ENCODE assay signal across 17 mouse cellular contexts in the genomic region with DNA sequence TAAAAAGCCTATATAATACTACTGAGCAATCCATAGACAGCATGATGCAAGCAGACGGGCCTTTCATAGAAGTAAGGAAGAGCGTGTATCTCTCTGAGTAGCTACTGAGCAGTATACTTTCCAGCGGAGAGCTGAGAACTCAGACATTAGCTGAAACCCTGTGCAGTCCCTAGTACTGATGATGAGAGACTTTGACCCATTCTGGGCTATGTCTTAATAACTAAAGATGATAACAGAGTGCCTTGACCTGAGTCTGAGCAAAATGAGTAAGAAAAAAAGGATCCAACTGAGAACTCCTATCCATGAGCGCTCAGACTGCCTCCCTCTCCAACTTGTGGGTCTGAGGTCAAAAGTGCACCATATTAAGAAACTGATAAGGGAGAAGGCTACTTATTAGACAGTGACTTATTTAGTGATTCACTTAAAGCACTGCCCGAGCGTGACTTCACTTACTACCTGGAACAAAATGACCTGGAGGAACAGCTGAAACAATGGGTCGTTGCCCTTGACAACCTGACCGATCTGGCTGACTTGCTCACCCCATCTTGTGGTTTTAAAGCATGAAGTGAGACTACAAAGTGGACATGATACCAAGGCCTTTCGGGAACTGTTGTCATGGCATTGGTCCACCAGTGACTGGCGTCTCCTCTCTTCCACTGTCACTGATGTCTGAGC. TPM values are rescaled to one million over a fixed set of nuclear protein-coding genes. Genes with fewer than 3 reads are reported as not detected.
"Had no signal": no experiment of that assay in that cellular context is flagged by ENCODE, and none has a peak within 500 bp of the region (broad histone marks: within the 10 kb centered on the region; RNA-seq: fewer than 3 reads in every experiment).

No protein-coding gene starts in this region.

- DNase-seq: kidney, adult 2 months; kidney, postnatal 10 days; lung, adult 18-20 months; right cerebral cortex, adult 18-20 months; right cerebral cortex, postnatal 25 days; thymus, adult 2 months; thymus, postnatal 25 days had no signal

- H3K4me1 ChIP-seq: midbrain, embryonic 12.5 days; stomach, embryonic 15.5 days had no signal

- H3K4me3 ChIP-seq: layer of hippocampus, adult 2 months; limb, embryonic 13.5 days; megakaryocyte, embryonic 14.5 days; midbrain, embryonic 12.5 days; stomach, embryonic 15.5 days had no signal

- H3K4me2 ChIP-seq: limb, embryonic 13.5 days; midbrain, embryonic 12.5 days; stomach, embryonic 15.5 days had no signal

- H3K27me3 ChIP-seq: limb, embryonic 13.5 days; midbrain, embryonic 12.5 days; stomach, embryonic 15.5 days had no signal

- H3K9me3 ChIP-seq: limb, embryonic 13.5 days; midbrain, embryonic 12.5 days; stomach, embryonic 15.5 days had no signal

- H3K36me3 ChIP-seq: limb, embryonic 13.5 days; midbrain, embryonic 12.5 days; stomach, embryonic 15.5 days had no signal

- H3K9ac ChIP-seq: limb, embryonic 13.5 days; liver, embryonic 14.5 days; midbrain, embryonic 12.5 days; stomach, embryonic 15.5 days had no signal

- H3K27ac ChIP-seq: layer of hippocampus, adult 2 months; limb, embryonic 13.5 days; liver, embryonic 14.5 days; macrophage; midbrain, embryonic 12.5 days; stomach, embryonic 15.5 days had no signal

RNA-seq across cellular contexts. Expression of a gene that starts 32.9 kb away (rescaled TPM):
- polyA plus RNA-seq: kidney, adult 2 months; liver, adult 2 months; midbrain, embryonic 12.5 days; small intestine, adult 2 months; urinary bladder, adult 2 months had no signal
